Mouse (Mus musculus): ENCODE measurements at regions not wholly inside any gene's neighbourhood (a gene's known extent, or its start where the extent isn't known, plus 50 kb on each side); places are given as distances from the start of the nearest gene placed in this dataset.

DNA sequence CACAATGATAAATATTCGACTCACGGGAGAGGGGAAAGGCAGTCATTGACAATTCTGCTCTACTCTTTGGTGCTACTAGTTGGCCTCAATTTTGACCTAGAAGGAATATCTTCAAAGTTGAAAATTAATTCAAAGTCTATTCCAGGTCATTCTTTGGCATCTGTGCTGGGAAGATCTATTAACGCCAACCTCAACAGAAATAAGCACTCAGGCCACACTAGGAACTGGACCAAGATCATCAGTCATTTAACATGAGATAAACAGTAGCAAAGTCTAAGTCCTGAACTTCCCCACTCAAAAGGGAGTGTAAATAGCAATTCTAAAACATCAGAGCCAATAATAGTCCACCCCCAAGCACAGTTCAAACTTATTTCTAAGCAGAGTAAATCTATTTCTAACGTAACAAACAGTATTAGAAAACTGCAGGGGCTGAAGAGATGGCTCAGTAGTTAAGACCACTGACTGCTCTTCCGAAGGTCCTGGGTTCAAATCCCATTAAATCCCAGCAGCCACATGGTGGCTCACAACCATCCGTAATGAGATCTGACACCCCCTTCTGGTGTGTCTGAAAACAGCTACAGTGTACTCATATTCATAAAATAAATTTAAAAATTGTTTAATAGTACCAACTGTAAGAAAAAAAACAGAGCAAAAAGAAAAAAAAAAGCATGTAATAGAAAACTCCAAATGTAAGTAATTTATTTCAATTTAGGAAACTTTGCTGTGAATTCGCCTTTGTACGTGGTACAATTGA, 75.1 kb upstream of the Atp2b1 start:
- no peak overlapping the region for H3K27ac ChIP-seq
- no peaks in the 10 kb centered on the region for H3K27me3 ChIP-seq (replicated peaks)
- H3K4me3 ChIP-seq: no peak overlapping the region
- peaks cover 9% of the 10 kb centered on the region; the same call in 1 of the 2 replicates for H3K9me3 ChIP-seq
- H3K4me1 ChIP-seq: no peaks in the 10 kb centered on the region
- H3K36me3 ChIP-seq (replicated peaks): no peaks in the 10 kb centered on the region
- no peak for ATAC-seq (replicated peaks)
- WGBS: 91% methylated on average over 8 of the region's 8 CpGs
- H3K4me2 ChIP-seq: no peak overlapping the region
- H3K9ac ChIP-seq: no peak overlapping the region

- no peak for ATAC-seq (replicated peaks)
- Histone ChIP-seq H3K36me3 (replicated peaks) (no peaks in the 10 kb centered on the region), H3K4me2 (no peak overlapping the region), H3K27me3 (replicated peaks) (no peaks in the 10 kb centered on the region), H3K4me3 (no peak overlapping the region), H3K4me1 (no peaks in the 10 kb centered on the region), H3K9ac (no peak overlapping the region), H3K9me3 (peaks cover 10% of the 10 kb centered on the region), H3K27ac (no peak overlapping the region)
- WGBS: 97% methylated on average over 11 of the region's 11 CpGs
These were observed 74.2 kb upstream of the Atp2b1 start for GRCm38 (mm10) chr10:98839963-98840362.

GRCm38 (mm10) chr10:98840411-98840810, 73.8 kb upstream of the Atp2b1 start:
- WGBS: 92% methylated on average over 8 of the region's 8 CpGs
- Histone ChIP-seq H3K9ac (no peak overlapping the region), H3K4me3 (no peak overlapping the region), H3K27me3 (replicated peaks) (no peaks in the 10 kb centered on the region), H3K4me1 (no peaks in the 10 kb centered on the region), H3K36me3 (replicated peaks) (no peaks in the 10 kb centered on the region), H3K9me3 (peaks cover 10% of the 10 kb centered on the region), H3K4me2 (no peak overlapping the region), H3K27ac (no peak overlapping the region)
- no peak for ATAC-seq (replicated peaks)

- Histone ChIP-seq H3K4me3 (no peak overlapping the region), H3K4me1 (no peaks in the 10 kb centered on the region), H3K9ac (no peak overlapping the region), H3K4me2 (no peak overlapping the region), H3K9me3 (peaks cover 10% of the 10 kb centered on the region), H3K27ac (no peak overlapping the region), H3K36me3 (replicated peaks) (no peaks in the 10 kb centered on the region), H3K27me3 (replicated peaks) (no peaks in the 10 kb centered on the region)
- ATAC-seq (replicated peaks): no peak
- 88% methylated on average over 13 of the region's 13 CpGs for WGBS
These were observed 73.0 kb upstream of the Atp2b1 start for GRCm38 (mm10) chr10:98840957-98841831.

DNA sequence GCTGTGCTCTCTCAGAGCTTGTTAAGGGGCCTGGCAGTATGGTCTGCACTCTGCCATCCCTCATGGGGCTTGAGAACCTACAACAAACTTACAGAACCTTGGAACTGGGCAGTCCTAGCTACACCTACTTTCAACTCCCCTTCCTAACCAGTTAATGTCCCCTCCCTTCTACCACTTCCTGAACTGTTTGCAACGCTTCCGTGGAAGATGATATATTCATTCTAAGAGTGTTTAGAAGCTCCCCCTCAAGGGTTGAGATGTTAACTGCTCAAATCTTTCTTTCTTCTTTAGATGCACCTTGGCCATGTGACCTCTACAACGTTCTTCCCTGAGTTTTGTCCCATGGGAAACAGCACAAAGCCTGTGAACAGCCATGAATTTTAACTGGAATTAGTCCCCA, 72.3 kb upstream of the Atp2b1 start:
- Histone ChIP-seq H3K4me3 (no peak overlapping the region), H3K9ac (no peak overlapping the region), H3K4me1 (no peaks in the 10 kb centered on the region), H3K4me2 (no peak overlapping the region), H3K36me3 (replicated peaks) (no peaks in the 10 kb centered on the region), H3K27me3 (replicated peaks) (no peaks in the 10 kb centered on the region), H3K9me3 (peaks cover 10% of the 10 kb centered on the region), H3K27ac (no peak overlapping the region)
- 90% methylated on average over 3 of the region's 3 CpGs for WGBS
- ATAC-seq (replicated peaks): no peak

- Histone ChIP-seq H3K36me3 (replicated peaks) (no peaks in the 10 kb centered on the region), H3K4me1 (no peaks in the 10 kb centered on the region), H3K4me3 (no peak overlapping the region), H3K27me3 (replicated peaks) (no peaks in the 10 kb centered on the region), H3K27ac (no peak overlapping the region), H3K4me2 (no peak overlapping the region), H3K9ac (no peak overlapping the region), H3K9me3 (peaks cover 10% of the 10 kb centered on the region)
- ATAC-seq (replicated peaks): no peak
- WGBS: 88% methylated on average over 1 of the region's 1 CpGs
These were observed 71.5 kb upstream of the Atp2b1 start for GRCm38 (mm10) chr10:98842721-98843120.

DNA sequence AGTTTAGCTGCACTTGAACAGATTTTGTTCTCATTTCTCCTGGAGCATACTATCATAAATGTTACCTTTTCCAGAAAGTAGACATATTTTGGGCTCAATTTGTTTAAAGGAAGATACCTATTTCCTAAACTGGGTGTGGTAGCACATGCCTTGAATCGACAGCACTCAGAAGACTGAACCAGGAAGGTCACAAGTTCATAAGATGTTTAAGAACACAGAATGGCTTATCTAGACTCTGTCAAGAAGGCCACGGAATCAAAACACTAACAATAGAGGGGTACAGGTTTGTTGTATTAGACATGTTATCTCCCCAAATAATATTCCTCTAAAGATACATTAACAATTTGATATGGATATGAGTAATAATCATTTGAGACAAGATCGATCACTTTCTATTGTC, 64.4 kb upstream of the Atp2b1 start:
- no peak overlapping the region for H3K9ac ChIP-seq
- no peaks in the 10 kb centered on the region for H3K9me3 ChIP-seq
- no peak for ATAC-seq (replicated peaks)
- no peak overlapping the region for H3K27ac ChIP-seq
- H3K27me3 ChIP-seq (replicated peaks): no peaks in the 10 kb centered on the region
- H3K4me3 ChIP-seq: no peak overlapping the region
- H3K36me3 ChIP-seq (replicated peaks): no peaks in the 10 kb centered on the region
- H3K4me2 ChIP-seq: no peak overlapping the region
- no peaks in the 10 kb centered on the region for H3K4me1 ChIP-seq
- WGBS: 93% methylated on average over 3 of the region's 3 CpGs

DNA sequence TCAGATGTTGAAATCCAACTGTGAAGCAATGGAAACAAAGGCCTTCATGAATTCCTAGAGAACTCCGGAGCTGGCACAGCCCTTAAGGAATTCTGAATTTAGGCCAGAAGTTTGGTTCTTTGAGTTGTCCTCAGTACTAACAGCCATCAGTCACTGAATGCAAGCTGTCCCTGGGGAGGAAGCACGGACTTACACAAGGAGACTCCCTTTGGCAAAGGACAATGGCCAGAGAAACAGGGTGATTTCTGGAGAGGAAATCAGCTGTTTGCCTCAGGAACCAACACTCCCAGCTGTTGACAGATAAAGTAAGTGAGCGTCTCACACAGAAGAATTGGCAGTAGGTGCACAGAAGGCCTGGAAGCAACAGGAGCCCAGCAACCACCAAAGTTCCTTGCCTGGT, 56.8 kb upstream of the Atp2b1 start:
- Histone ChIP-seq H3K9ac (no peak overlapping the region), H3K4me2 (no peak overlapping the region), H3K36me3 (replicated peaks) (no peaks in the 10 kb centered on the region), H3K27me3 (replicated peaks) (no peaks in the 10 kb centered on the region), H3K4me1 (no peaks in the 10 kb centered on the region), H3K27ac (no peak overlapping the region), H3K4me3 (no peak overlapping the region), H3K9me3 (no peaks in the 10 kb centered on the region)
- ATAC-seq (replicated peaks): no peak
- 59% methylated on average over 3 of the region's 3 CpGs for WGBS

- Histone ChIP-seq H3K9ac (no peak overlapping the region), H3K27ac (no peak overlapping the region), H3K36me3 (replicated peaks) (no peaks in the 10 kb centered on the region), H3K4me3 (no peak overlapping the region), H3K4me1 (no peaks in the 10 kb centered on the region), H3K9me3 (no peaks in the 10 kb centered on the region), H3K27me3 (replicated peaks) (no peaks in the 10 kb centered on the region), H3K4me2 (no peak overlapping the region)
- no peak for ATAC-seq (replicated peaks)
- 77% methylated on average over 10 of the region's 10 CpGs for WGBS
These were observed 52.7 kb upstream of the Atp2b1 start for GRCm38 (mm10) chr10:98861521-98861920.

DNA sequence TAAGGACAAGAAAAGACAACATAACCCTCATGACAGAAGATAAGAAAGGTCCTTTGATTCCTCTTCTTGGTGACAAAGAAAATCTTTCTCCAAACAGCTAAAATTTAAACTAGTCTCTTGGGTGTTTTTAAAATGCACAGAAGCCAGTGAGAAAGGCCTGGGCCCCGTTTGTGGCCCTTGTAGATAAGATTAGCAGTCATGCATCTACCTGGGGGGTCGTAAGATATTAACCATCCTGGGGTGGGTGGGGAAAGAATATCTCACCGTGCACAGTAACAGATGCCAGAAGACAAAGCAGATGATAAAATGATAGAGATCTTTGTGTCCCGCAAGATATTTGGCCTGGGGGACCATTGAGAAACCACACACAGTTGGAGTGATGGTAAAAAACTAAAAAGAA, 51.5 kb upstream of the Atp2b1 start:
- Histone ChIP-seq H3K4me3 (no peak overlapping the region), H3K27me3 (replicated peaks) (no peaks in the 10 kb centered on the region), H3K4me2 (no peak overlapping the region), H3K9me3 (no peaks in the 10 kb centered on the region), H3K4me1 (no peaks in the 10 kb centered on the region), H3K9ac (no peak overlapping the region), H3K36me3 (replicated peaks) (no peaks in the 10 kb centered on the region), H3K27ac (no peak overlapping the region)
- ATAC-seq (replicated peaks): no peak
- 79% methylated on average over 4 of the region's 4 CpGs for WGBS

DNA sequence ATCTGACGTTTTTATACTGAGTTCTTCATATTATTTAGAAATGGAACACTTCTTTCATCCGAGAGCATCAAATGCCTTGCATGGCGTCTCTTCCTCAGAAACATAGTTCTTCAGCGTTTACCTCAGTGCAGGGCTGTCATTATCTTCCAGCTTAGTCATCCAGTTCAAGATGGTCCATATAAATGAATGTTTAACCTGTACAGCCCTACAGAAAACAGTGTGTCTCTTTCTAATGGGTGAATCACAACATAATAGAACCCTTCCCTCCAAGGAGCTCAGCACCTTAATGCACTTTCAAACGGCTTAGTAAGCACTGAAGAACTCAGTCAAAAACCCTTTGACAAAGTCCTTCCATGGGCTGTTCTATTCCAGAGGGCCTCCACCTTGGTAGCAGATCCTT, 49.8 kb upstream of the Atp2b1 start:
- WGBS: 86% methylated on average over 5 of the region's 5 CpGs
- H3K27ac ChIP-seq: no peak overlapping the region
- no peaks in the 10 kb centered on the region for H3K36me3 ChIP-seq (replicated peaks)
- H3K9ac ChIP-seq: no peak overlapping the region
- H3K27me3 ChIP-seq (replicated peaks): no peaks in the 10 kb centered on the region
- no peaks in the 10 kb centered on the region for H3K9me3 ChIP-seq
- no peak for ATAC-seq (replicated peaks)
- H3K4me2 ChIP-seq: no peak overlapping the region
- H3K4me3 ChIP-seq: no peak overlapping the region
- no peaks in the 10 kb centered on the region for H3K4me1 ChIP-seq

Data from midbrain, embryonic 15.5 days (tissue).